Mouse (Mus musculus): ENCODE data around the gene Bcl2. TPM values are rescaled to one million over a fixed set of nuclear protein-coding genes. Genes with fewer than 3 reads are reported as not detected.

The Bcl2 gene
- total and polyA plus RNA-seq, 2 experiments from 2014 or later: 9.0 to 13.5 TPM

- TF ChIP-seq CTCF (IDR thresholded peaks at IDR 0.05): no peak
- Histone ChIP-seq H3K4me1 (ENCODE audit: insufficient read depth, low read length) (no peaks in the 10 kb centered on the region), H3K4me2 (ENCODE audit: low read depth, low read length, poor library complexity, severe bottlenecking) (no peak overlapping the region), H3K36me3 (ENCODE audit: insufficient read depth, low read length) (no peaks in the 10 kb centered on the region), H3K9ac (replicated peaks; ENCODE audit: low read length, poor library complexity, severe bottlenecking) (no peak overlapping the region), H3K27ac (ENCODE audit: low read depth, low read length) (no peak overlapping the region), H3K27me3 (ENCODE audit: insufficient read depth, low read length) (no peaks in the 10 kb centered on the region), H3K4me3 (ENCODE audit: low read depth, low read length) (no peak overlapping the region), H3K9me3 (ENCODE audit: low read length) (no peaks in the 10 kb centered on the region)
- ATAC-seq (ENCODE audit: low FRiP score) (no peak), DNase-seq (ENCODE audit: low spot score) (no peak)
- WGBS: 87% methylated on average over 8 of the region's 8 CpGs
Measured at GRCm38 (mm10) chr1:106553846-106554802, 159.9 kb downstream of the Bcl2 start.

GRCm38 (mm10) chr1:106552856-106553255 lies 161.2 kb downstream of the Bcl2 start:
- Histone ChIP-seq H3K9ac (replicated peaks; ENCODE audit: low read length, poor library complexity, severe bottlenecking) (no peak overlapping the region), H3K4me3 (ENCODE audit: low read depth, low read length) (no peak overlapping the region), H3K4me2 (ENCODE audit: low read depth, low read length, poor library complexity, severe bottlenecking) (no peak overlapping the region), H3K36me3 (ENCODE audit: insufficient read depth, low read length) (no peaks in the 10 kb centered on the region), H3K27me3 (ENCODE audit: insufficient read depth, low read length) (no peaks in the 10 kb centered on the region), H3K27ac (ENCODE audit: low read depth, low read length) (no peak overlapping the region), H3K9me3 (ENCODE audit: low read length) (no peaks in the 10 kb centered on the region), H3K4me1 (ENCODE audit: insufficient read depth, low read length) (no peaks in the 10 kb centered on the region)
- no peak for DNase-seq (ENCODE audit: low spot score)
- TF ChIP-seq CTCF (IDR thresholded peaks at IDR 0.05): no peak
- WGBS: 71% methylated on average over 7 of the region's 7 CpGs
- no peak for ATAC-seq (ENCODE audit: low FRiP score)

GRCm38 (mm10) chr1:106550580-106550979 lies 163.5 kb downstream of the Bcl2 start:
- Histone ChIP-seq H3K4me1 (ENCODE audit: insufficient read depth, low read length) (no peaks in the 10 kb centered on the region), H3K4me2 (ENCODE audit: low read depth, low read length, poor library complexity, severe bottlenecking) (no peak overlapping the region), H3K36me3 (ENCODE audit: insufficient read depth, low read length) (no peaks in the 10 kb centered on the region), H3K27me3 (ENCODE audit: insufficient read depth, low read length) (no peaks in the 10 kb centered on the region), H3K4me3 (ENCODE audit: low read depth, low read length) (no peak overlapping the region), H3K9me3 (ENCODE audit: low read length) (no peaks in the 10 kb centered on the region), H3K27ac (ENCODE audit: low read depth, low read length) (no peak overlapping the region), H3K9ac (replicated peaks; ENCODE audit: low read length, poor library complexity, severe bottlenecking) (no peak overlapping the region)
- 0 out of 2 replicates have a peak, but pooled peaks have one; percentile 5 for TF ChIP-seq CTCF (IDR thresholded peaks at IDR 0.05)
- no peak for DNase-seq (ENCODE audit: low spot score)
- WGBS: 86% methylated on average over 3 of the region's 3 CpGs
- ATAC-seq (ENCODE audit: low FRiP score): no peak

GRCm38 (mm10) chr1:106549025-106549424 lies 165.0 kb downstream of the Bcl2 start:
- Histone ChIP-seq H3K4me3 (ENCODE audit: low read depth, low read length) (no peak overlapping the region), H3K9ac (replicated peaks; ENCODE audit: low read length, poor library complexity, severe bottlenecking) (no peak overlapping the region), H3K4me1 (ENCODE audit: insufficient read depth, low read length) (no peaks in the 10 kb centered on the region), H3K27ac (ENCODE audit: low read depth, low read length) (no peak overlapping the region), H3K4me2 (ENCODE audit: low read depth, low read length, poor library complexity, severe bottlenecking) (no peak overlapping the region), H3K36me3 (ENCODE audit: insufficient read depth, low read length) (no peaks in the 10 kb centered on the region), H3K27me3 (ENCODE audit: insufficient read depth, low read length) (no peaks in the 10 kb centered on the region), H3K9me3 (ENCODE audit: low read length) (no peaks in the 10 kb centered on the region)
- ATAC-seq (ENCODE audit: low FRiP score) (no peak), DNase-seq (ENCODE audit: low spot score) (no peak)
- no peak for TF ChIP-seq CTCF (IDR thresholded peaks at IDR 0.05)
- 82% methylated on average over 5 of the region's 5 CpGs for WGBS

- no peaks in the 10 kb centered on the region for H3K4me1 ChIP-seq (ENCODE audit: insufficient read depth, low read length)
- no peak overlapping the region for H3K27ac ChIP-seq (ENCODE audit: low read depth, low read length)
- H3K4me3 ChIP-seq (ENCODE audit: low read depth, low read length): no peak overlapping the region
- TF ChIP-seq CTCF (IDR thresholded peaks at IDR 0.05): peak; percentile 45
- no peaks in the 10 kb centered on the region for H3K9me3 ChIP-seq (ENCODE audit: low read length)
- H3K36me3 ChIP-seq (ENCODE audit: insufficient read depth, low read length): no peaks in the 10 kb centered on the region
- DNase-seq (ENCODE audit: low spot score) (peak; percentile 14), ATAC-seq (ENCODE audit: low FRiP score) (no peak)
- H3K4me2 ChIP-seq (ENCODE audit: low read depth, low read length, poor library complexity, severe bottlenecking): no peak overlapping the region
- no peaks in the 10 kb centered on the region for H3K27me3 ChIP-seq (ENCODE audit: insufficient read depth, low read length)
- 70% methylated on average over 6 of the region's 6 CpGs for WGBS
- H3K9ac ChIP-seq (replicated peaks; ENCODE audit: low read length, poor library complexity, severe bottlenecking): no peak overlapping the region
Measured at GRCm38 (mm10) chr1:106544817-106545612, 169.1 kb downstream of the Bcl2 start.

All from midbrain, postnatal 0 days (tissue).